Mouse (Mus musculus): ENCODE results near the gene Comp.

Comp gene

DNA sequence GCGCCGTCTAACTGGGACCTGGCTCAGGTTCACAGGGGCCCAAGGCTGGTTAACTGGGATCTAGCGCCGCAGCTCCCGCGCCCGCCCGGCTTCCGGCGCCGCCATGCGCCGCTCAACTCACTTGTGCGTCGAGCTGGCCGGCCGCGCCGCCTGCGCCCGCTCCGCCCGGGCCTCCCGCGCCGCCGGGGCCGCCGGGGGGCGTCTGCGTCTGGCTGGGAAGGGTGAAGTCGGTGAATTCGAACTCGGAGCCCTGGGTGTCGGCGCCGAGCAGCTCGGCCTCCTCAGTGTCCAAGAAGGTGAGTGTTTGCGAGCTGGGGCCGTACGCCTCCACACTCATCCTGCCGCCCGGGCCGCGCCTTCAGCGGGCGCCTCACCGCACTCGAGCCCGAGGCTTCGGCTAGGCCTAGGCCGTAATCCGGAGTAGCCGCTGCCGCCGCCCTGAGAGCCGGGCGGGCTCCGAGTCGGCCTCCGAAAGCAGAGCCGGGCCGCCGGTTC is 20.7 kb upstream of the Comp start:
- DNase-seq (ENCODE audit: low spot score) = peak; percentile 76

- peak; percentile 100 for DNase-seq (ENCODE audit: low spot score)
Observed at GRCm38 (mm10) chr8:70353194-70353817, 20.1 kb upstream of the Comp start, which contains the start of gene Upf1. TSS of gene Upf1 (minus strand) at chr8:70353278.

- no peak for DNase-seq (ENCODE audit: low spot score)
Observed at GRCm38 (mm10) chr8:70354004-70354403, 19.4 kb upstream of the Comp start.

GRCm38 (mm10) chr8:70356111-70356510 is 17.2 kb upstream of the Comp start:
- no peak for DNase-seq (ENCODE audit: low spot score)

- DNase-seq (ENCODE audit: low spot score) = peak; percentile 64
Observed at GRCm38 (mm10) chr8:70359411-70359810, 13.9 kb upstream of the Comp start.

DNA sequence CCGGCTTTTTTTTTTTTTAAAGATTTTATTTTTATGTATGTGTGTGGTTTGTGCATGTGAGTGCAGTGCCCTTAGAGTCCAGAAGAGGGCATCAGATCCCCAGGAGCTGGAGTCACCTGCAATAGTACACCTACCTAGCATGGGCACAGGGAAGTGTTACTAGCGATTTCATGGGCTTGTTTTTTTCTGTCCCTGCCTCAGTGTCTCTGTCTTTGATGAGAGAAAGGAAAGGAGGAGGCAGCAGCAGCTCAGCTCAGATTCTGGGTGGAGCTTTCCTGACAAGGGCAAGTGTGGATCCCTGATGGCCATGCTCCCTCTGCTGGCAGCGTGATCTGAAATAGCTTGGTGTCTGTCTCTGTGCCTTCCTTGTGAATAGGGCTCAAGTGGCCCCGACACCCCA is 12.6 kb upstream of the Comp start:
- DNase-seq (ENCODE audit: low spot score) = peak; percentile 54

DNA sequence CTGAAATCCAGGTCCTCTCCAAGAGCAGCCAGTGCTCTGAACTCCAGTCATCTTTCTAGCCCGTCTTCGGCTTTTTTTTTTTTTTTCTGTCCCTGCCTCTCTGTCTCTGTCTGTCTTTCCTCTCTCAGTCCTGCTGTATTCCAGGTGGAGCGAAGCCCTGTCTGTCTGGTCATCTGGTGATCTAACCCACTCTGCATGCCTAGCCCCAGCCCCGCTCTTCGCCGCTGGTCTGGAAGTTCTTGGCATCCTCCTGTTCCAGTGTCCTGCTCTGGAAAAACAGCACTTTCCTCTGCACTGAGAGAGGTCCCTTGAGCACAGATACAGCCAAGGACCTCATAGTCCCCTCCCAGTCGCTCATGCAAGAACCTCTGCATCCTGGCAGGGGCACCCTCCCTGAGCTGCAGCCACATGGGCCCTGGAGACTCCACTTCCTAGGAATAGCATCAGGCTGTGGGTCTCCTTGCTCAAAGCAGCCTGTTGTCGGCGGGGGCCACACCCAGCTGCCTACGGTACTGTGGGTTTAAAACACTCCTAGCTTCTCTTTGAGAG is 11.8 kb upstream of the Comp start:
- DNase-seq (ENCODE audit: low spot score) = no peak

GRCm38 (mm10) chr8:70364066-70364465 is 9.3 kb upstream of the Comp start:
- peak; percentile 62 for DNase-seq (ENCODE audit: low spot score)

DNA sequence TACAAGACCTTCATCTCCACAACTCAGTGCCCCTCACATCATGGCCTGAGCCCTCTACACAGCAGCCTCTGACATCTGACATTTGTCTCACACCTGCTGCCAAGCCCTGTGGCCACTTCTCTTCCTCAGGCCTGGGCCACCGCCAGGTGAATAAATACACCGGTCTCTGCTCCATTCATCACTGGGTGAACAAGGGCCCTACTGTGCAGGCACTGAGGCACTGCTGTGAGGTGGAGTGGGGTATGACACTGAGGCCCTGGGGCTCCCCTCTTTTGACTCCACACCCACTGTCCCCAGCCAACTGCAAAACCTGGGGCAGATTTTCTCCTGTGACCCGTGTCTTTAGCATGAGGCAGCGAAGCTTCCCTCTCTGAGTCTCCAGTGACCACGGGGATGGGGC is 6.8 kb upstream of the Comp start:
- no peak for DNase-seq (ENCODE audit: low spot score)

DNA sequence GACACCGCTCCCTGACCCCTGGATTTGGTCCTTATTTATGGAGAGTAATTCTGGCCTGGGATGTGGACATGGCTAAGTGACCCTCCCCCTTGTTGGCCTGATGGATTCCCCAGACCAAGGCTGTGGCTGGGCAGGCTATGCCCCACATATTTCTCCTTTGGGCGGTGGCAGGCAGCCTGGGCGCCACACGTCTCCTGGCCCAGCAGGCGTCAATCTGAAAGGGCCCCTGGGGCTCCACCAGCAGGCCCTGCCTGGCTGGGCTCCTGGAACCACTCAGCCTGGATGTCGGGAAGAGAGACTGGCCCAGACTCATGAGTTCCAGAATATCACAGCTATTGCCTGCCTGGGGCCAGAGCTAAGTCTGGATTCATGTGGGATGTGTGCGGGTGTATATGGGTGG is 2.9 kb upstream of the Comp start:
- no peak for DNase-seq (ENCODE audit: low spot score)

- no peak for DNase-seq (ENCODE audit: low spot score)
Observed at GRCm38 (mm10) chr8:70371951-70372350, 1.4 kb upstream of the Comp start.

DNA sequence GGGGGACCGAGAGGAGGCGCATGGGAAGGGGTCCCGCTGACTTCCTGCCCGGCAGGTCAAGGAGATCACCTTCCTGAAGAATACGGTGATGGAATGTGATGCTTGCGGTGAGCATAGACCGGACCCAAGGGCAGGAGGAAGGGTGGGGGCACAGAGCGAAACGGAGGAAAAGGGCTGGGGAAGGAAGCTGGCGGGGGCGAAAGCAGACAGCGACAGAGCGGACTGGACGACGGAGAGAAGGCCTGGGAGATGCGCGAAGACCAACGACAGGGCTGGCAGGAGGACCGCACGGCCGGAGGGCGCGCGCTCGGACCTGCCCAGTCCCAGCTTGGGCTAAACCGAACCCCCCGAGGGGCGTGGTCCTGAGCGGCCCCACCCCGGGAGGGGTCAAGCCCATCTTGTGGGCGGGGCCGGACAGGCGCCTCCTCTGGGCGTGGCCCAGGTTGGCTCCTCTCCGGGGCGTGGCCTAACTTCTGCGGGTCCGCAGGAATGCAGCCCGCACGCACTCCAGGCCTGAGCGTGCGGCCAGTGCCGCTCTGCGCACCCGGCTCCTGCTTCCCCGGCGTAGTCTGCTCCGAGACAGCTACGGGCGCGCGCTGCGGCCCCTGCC is 1.1 kb downstream of the Comp start:
- DNase-seq (ENCODE audit: low spot score) = peak; percentile 93

GRCm38 (mm10) chr8:70375212-70375859 is 2.0 kb downstream of the Comp start:
- DNase-seq (ENCODE audit: low spot score) = no peak

GRCm38 (mm10) chr8:70376275-70376741 is 3.0 kb downstream of the Comp start:
- DNase-seq (ENCODE audit: low spot score) = peak; percentile 65

GRCm38 (mm10) chr8:70377049-70377448 is 3.7 kb downstream of the Comp start:
- DNase-seq (ENCODE audit: low spot score) = no peak

- no peak for DNase-seq (ENCODE audit: low spot score)
Observed at GRCm38 (mm10) chr8:70380069-70380468, 6.7 kb downstream of the Comp start.

GRCm38 (mm10) chr8:70383287-70383686 is 9.9 kb downstream of the Comp start:
- peak; percentile 77 for DNase-seq (ENCODE audit: low spot score)

DNA sequence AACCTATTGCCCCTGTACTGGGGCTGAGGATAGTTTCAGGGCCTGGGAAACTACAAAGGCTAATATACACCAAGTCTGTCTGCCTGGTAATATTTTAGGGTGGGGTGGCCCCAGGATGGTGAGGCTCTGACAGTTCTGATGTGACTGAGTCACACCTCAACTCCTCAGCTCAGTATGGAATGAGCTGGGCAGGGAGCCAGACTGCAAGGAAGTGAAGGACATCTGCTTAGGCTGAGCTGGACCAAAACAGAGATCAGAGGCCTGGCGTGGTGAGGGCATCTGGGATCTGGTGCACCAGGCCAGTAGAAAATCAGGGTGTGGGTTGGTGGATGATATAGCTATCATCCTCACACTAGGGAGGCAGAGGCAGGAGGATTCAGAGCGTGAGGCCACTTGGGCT is 16.3 kb downstream of the Comp start:
- DNase-seq (ENCODE audit: low spot score) = no peak

- no peak for DNase-seq (ENCODE audit: low spot score)
Observed at GRCm38 (mm10) chr8:70393087-70393486, 19.7 kb downstream of the Comp start.

- no peak for DNase-seq (ENCODE audit: low spot score)
Observed at GRCm38 (mm10) chr8:70394269-70394998, 21.1 kb downstream of the Comp start.

DNA sequence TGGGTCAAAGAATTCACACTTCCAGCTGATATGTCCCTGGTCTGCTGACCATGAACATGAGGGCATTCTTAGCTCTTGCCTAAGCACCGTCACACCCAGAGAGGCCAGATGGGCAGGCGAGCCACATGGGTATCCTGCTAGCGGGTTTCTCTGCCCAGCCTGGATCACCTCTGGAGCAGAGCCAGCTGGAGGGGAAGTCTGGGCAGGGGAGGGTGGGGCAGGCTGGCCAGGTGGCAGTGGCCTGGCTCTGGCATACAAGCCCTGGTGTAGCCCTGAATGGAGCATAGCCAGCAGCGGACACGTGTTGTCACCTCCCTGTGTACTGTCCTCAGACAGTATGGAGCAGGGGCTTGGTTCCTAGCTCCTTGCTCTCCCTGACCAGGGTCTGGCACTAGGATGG is 22.3 kb downstream of the Comp start:
- no peak for DNase-seq (ENCODE audit: low spot score)

DNA sequence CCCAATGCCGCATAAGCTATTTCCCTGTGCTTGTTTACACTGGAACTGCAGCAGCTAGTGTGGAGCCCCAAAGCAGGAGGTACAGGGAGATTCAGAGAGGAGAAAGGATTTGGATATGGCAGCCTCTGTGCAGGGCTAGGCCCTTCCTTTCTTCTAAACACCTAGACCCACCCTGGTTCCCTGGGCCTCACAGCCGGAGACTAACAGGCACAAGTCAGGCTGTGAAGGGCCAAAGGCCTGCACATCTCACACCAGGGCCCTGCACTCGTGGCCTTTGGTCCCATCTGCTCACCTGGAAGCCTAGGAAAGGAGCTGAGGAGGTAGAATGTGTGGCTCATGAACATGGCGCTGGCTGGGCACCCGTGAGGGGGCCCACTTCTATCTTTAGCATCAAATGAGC is 22.8 kb downstream of the Comp start:
- DNase-seq (ENCODE audit: low spot score) = no peak
